Mouse (Mus musculus) neural tube, embryonic 12.5 days (tissue): Measurements from ENCODE around the gene Sox8. TPM values are rescaled to one million over a fixed set of nuclear protein-coding genes. Genes with fewer than 3 reads are reported as not detected.

Source experiments
- ATAC-seq: fragments of 200-750 bp; cut with Nextera tagmentation; 2 replicates; pipeline ENCODE4 v1.8.0; 2017; ENCODE audit warnings: low read depth, mild to moderate bottlenecking, moderate TSS enrichment, moderate library complexity; ENCODE audit not compliant: low FRiP score
- H3K27ac ChIP-seq: fragments of 300-500 bp; sonication (generic); 2 replicates; pipeline ENCODE4 v1.5.1; 2016
- H3K27me3 ChIP-seq: fragments of 300-500 bp; sonication (generic); replicated peaks from 2 replicates; pipeline ENCODE4 v1.6.1; 2016; ENCODE audit warnings: mild to moderate bottlenecking
- H3K36me3 ChIP-seq: fragments of 300-500 bp; sonication (generic); 2 replicates; pipeline ENCODE4 v1.6.1; 2016; ENCODE audit warnings: mild to moderate bottlenecking
- H3K4me1 ChIP-seq: fragments of 300-500 bp; sonication (generic); 2 replicates; pipeline ENCODE4 v1.6.1; 2016
- H3K4me2 ChIP-seq: fragments of 300-500 bp; sonication (generic); replicated peaks from 2 replicates; pipeline ENCODE4 v1.6.1; 2016; ENCODE audit warnings: mild to moderate bottlenecking
- H3K4me3 ChIP-seq: fragments of 300-500 bp; sonication (generic); 2 replicates; pipeline ENCODE4 v1.5.1; 2016
- H3K9ac ChIP-seq: fragments of 300-500 bp; sonication (generic); 2 replicates; pipeline ENCODE4 v1.6.1; 2016; ENCODE audit warnings: mild to moderate bottlenecking
- H3K9me3 ChIP-seq: fragments of 300-500 bp; sonication (generic); 2 replicates; pipeline ENCODE4 v1.6.1; 2016; ENCODE audit warnings: mild to moderate bottlenecking
- WGBS: fragments of 180-500 bp; shearing (Covaris S2); methylation state at CpG from one replicate; pipeline ENCODE4 v1.1.7; 2016; 5-methylcytosine and 5-hydroxymethylcytosine counted together
- polyA plus RNA-seq: library from polyadenylated mRNA; unstranded; fragments of >200 nt; fragmentation: Nextera tagmentation; extraction: Ambion mirVana; gene quantifications from 2 replicates; pipeline ENCODE4 v1.2.1, GENCODE M21; 2016

The Sox8 gene
- polyA plus RNA-seq, 1 experiment from 2014 or later, result 9.5 TPM

GRCm38 (mm10) chr17:25541768-25542167 lies 28.7 kb downstream of the Sox8 start:
- Histone ChIP-seq H3K4me2 (no peak overlapping the region), H3K27me3 (no peaks in the 10 kb centered on the region), H3K27ac (no peak overlapping the region), H3K9ac (no peak overlapping the region), H3K4me3 (no peak overlapping the region), H3K9me3 (no peaks in the 10 kb centered on the region), H3K36me3 (no peaks in the 10 kb centered on the region), H3K4me1 (no peaks in the 10 kb centered on the region)
- 86% methylated on average over 4 of the region's 4 CpGs for WGBS
- ATAC-seq, result no peak

GRCm38 (mm10) chr17:25540731-25541130 lies 29.8 kb downstream of the Sox8 start:
- H3K4me3 ChIP-seq, result no peak overlapping the region
- no peak overlapping the region for H3K27ac ChIP-seq
- no peak for ATAC-seq
- 82% methylated on average over 5 of the region's 5 CpGs for WGBS
- no peaks in the 10 kb centered on the region for H3K27me3 ChIP-seq
- no peaks in the 10 kb centered on the region for H3K4me1 ChIP-seq
- no peak overlapping the region for H3K9ac ChIP-seq
- H3K9me3 ChIP-seq, result no peaks in the 10 kb centered on the region
- no peaks in the 10 kb centered on the region for H3K36me3 ChIP-seq
- no peak overlapping the region for H3K4me2 ChIP-seq

DNA sequence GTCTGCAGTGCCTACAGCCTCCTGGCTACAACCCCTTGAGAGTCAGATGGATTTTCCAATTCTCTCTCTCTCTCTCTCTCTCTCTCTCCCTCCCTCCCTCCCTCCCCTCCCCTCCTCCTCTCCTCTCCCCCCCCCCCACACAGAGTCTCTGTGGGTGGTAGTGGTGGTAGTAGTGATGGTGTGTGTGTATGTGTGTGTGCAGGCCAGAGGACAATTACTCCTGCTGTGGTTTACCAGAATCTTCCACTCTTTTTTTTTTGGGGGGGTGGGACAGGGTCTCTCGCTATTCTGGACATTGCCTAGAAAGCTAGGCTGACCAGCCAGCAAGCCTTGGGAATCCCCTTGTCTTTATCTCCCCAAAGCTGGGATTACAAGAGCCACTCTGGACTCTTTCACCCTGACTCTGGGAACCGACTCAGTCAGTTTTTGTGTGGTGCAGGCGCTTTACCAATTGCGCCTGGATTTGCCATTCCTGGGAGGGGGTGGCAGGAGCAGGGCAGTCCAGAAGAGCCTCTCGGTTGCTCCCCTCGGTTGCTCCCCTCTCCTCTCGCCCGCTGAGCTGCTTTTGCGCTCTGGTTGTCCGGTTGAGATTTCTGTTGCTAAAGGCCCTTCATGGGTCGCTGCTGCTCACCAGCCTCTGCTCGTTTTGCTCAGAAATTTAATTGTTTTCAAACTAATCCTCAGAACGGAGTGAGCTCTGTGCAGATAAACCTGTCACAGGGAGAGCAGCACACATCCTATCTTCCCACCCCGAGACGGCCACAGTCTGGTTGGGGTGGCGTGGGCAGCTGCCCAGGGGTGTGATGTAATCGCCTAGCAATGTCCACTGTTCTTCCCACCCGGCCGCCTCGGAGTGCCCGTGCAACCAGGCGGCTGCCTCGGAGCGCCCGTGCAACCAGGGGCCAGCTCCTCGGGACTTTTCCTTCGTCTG lies 31.3 kb downstream of the Sox8 start:
- H3K9ac ChIP-seq, result no peak overlapping the region
- H3K9me3 ChIP-seq, result no peaks in the 10 kb centered on the region
- ATAC-seq, result no peak
- no peak overlapping the region for H3K27ac ChIP-seq
- no peaks in the 10 kb centered on the region for H3K27me3 ChIP-seq
- H3K4me3 ChIP-seq, result no peak overlapping the region
- H3K36me3 ChIP-seq, result no peaks in the 10 kb centered on the region
- no peaks in the 10 kb centered on the region for H3K4me1 ChIP-seq
- H3K4me2 ChIP-seq, result 0 out of 2 replicates have a peak overlapping the region, but pooled peaks have one; percentile 7
- WGBS, result 49% methylated on average over 27 of the region's 27 CpGs

- Histone ChIP-seq H3K4me1 (no peaks in the 10 kb centered on the region), H3K27ac (no peak overlapping the region), H3K9me3 (no peaks in the 10 kb centered on the region), H3K36me3 (no peaks in the 10 kb centered on the region), H3K4me3 (no peak overlapping the region), H3K4me2 (no peak overlapping the region), H3K27me3 (peaks cover 4% of the 10 kb centered on the region; the same call in 1 of the 2 replicates), H3K9ac (no peak overlapping the region)
- ATAC-seq, result no peak
- 71% methylated on average over 8 of the region's 8 CpGs for WGBS
Observed at GRCm38 (mm10) chr17:25530357-25531022, 40.0 kb downstream of the Sox8 start.

GRCm38 (mm10) chr17:25522080-25522479 lies 48.4 kb downstream of the Sox8 start:
- no peak for ATAC-seq
- H3K4me3 ChIP-seq, result no peak overlapping the region

DNA sequence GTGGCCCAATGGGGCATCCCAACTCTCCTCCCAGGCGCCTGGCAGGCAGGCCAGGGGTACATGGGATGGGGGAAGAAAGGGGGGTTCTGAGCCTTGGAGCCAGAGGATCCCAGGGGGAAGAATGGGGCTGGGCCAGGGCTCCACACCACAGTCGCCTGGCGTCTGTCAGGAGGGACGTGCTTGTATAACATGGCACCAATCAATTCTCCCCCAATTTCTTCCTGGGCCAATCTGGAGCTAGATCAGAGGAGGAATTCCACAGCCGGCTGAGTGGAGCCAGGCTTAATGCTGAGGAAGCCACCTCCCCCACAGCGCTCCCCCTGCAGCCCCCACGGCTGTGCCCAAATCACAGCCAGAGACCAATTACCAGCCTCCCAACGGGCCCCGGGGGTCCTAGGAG lies 50.0 kb downstream of the Sox8 start:
- no peaks in the 10 kb centered on the region for H3K36me3 ChIP-seq
- no peaks in the 10 kb centered on the region for H3K27me3 ChIP-seq
- 53% methylated on average over 9 of the region's 9 CpGs for WGBS
- peaks cover 5% of the 10 kb centered on the region; the same call in 1 of the 2 replicates for H3K4me1 ChIP-seq
- ATAC-seq, result no peak
- H3K9me3 ChIP-seq, result no peaks in the 10 kb centered on the region
- no peak overlapping the region for H3K27ac ChIP-seq
- H3K4me2 ChIP-seq, result no peak overlapping the region
- H3K9ac ChIP-seq, result no peak overlapping the region
- H3K4me3 ChIP-seq, result no peak overlapping the region

More at GRCm38 (mm10) chr17:25522080-25522479, 48.4 kb downstream of the Sox8 start:
- WGBS, result 85% methylated on average over 12 of the region's 12 CpGs
- H3K27ac ChIP-seq, result no peak overlapping the region
- no peak overlapping the region for H3K9ac ChIP-seq
- peaks cover 3% of the 10 kb centered on the region; the same call in 1 of the 2 replicates for H3K27me3 ChIP-seq
- no peaks in the 10 kb centered on the region for H3K36me3 ChIP-seq
- H3K4me2 ChIP-seq, result no peak overlapping the region
- peaks cover 5% of the 10 kb centered on the region; the same call in 1 of the 2 replicates for H3K4me1 ChIP-seq
- no peaks in the 10 kb centered on the region for H3K9me3 ChIP-seq

DNA sequence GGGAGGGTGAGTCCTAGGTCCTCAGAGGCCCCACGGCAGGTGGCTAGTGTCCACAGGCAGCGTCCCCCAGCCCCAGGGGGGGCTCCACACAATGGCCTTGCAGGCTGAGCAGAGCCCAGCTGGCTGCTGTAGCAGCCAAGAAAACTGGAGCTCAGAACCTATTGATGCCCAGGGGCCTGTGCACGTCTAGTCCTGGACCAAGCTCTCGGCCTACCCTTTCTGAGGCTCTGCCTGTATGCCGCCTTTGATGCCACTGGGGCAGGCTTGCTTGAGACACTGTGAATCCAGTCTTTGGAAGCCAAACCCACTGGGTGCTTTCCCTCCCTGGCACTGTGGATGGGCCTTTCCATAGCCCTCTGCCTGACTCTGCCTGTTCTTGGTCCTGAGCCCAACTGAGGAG lies 51.0 kb downstream of the Sox8 start:
- Histone ChIP-seq H3K9ac (no peak overlapping the region), H3K4me3 (no peak overlapping the region), H3K4me1 (peaks cover 5% of the 10 kb centered on the region; the same call in 1 of the 2 replicates), H3K36me3 (no peaks in the 10 kb centered on the region), H3K4me2 (no peak overlapping the region), H3K27me3 (no peaks in the 10 kb centered on the region), H3K27ac (no peak overlapping the region), H3K9me3 (no peaks in the 10 kb centered on the region)
- no peak for ATAC-seq
- WGBS, result 74% methylated on average over 5 of the region's 5 CpGs

DNA sequence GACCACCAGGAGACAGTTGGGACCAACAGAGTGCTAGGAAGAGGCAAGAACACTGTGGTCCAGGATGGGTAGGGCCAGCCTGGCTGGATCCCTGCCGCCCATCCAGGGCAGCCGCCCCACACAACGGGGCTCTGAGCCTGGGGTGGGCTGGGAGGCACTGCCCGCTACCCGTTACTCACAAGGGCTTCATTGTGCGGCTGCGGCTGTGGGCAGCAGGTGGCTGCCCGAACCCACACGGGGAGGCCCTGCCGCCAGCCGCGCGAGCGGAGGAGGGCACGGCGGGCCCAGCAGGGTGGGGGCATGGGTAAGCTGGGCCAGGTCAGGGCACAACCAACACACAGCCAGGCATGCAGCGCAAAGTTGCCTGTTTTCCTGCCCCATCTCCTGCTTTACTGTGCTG lies 52.3 kb downstream of the Sox8 start:
- Histone ChIP-seq H3K4me1 (peaks cover 5% of the 10 kb centered on the region; the same call in 1 of the 2 replicates), H3K36me3 (no peaks in the 10 kb centered on the region), H3K9me3 (no peaks in the 10 kb centered on the region), H3K4me3 (no peak overlapping the region), H3K27ac (no peak overlapping the region), H3K4me2 (no peak overlapping the region), H3K9ac (no peak overlapping the region), H3K27me3 (no peaks in the 10 kb centered on the region)
- WGBS, result 74% methylated on average over 17 of the region's 17 CpGs
- ATAC-seq, result peak; percentile 63; the same call in 1 of the 2 replicates

DNA sequence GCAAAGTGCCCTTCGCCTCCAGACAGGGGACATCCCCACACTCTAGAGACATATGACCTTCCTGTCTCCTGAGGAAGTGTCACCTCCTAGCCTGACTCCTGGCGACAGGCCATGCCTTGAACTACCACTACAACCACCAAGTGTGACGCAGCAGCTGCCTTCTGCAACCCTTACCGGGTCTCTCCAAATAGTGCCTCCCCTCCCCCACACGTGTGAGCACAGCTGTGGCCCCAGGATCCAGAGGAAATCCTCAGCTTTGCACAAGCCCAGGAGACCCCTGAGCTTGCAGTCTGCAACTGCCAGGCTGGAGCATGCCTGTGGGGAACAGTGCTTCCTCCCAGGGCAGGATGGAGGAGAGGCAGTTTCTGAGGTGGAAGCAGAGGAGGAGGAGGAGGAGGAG lies 54.2 kb downstream of the Sox8 start:
- Histone ChIP-seq H3K4me3 (no peak overlapping the region), H3K36me3 (no peaks in the 10 kb centered on the region), H3K9me3 (no peaks in the 10 kb centered on the region), H3K4me1 (peaks cover 5% of the 10 kb centered on the region; the same call in 1 of the 2 replicates), H3K27me3 (no peaks in the 10 kb centered on the region), H3K27ac (no peak overlapping the region), H3K4me2 (no peak overlapping the region), H3K9ac (no peak overlapping the region)
- no peak for ATAC-seq
- 44% methylated on average over 5 of the region's 5 CpGs for WGBS

Other genes starting within 250 kb of the Sox8 start
- gene Tpsab1, start 225.1 kb downstream of the Sox8 start, polyA plus RNA-seq, result not detected in 2 replicates
- gene Tpsb2, start 204.4 kb downstream of the Sox8 start, polyA plus RNA-seq, result not detected in 2 replicates
- 0.31 and 0.43 TPM in 2 replicates for gene Tpsg1, start 201.4 kb downstream of the Sox8 start, polyA plus RNA-seq
- gene Cacna1h, start 136.9 kb downstream of the Sox8 start, polyA plus RNA-seq, result 13.0 and 15.2 TPM in 2 replicates
- 0.38 and 0.51 TPM in 2 replicates for gene Tekt4, start 116.1 kb downstream of the Sox8 start, polyA plus RNA-seq
- 0.18 TPM in 1 of 2 replicates, not detected in the other for gene Sstr5, start 73.4 kb downstream of the Sox8 start, polyA plus RNA-seq
- 25.2 and 25.8 TPM in 2 replicates for gene Lmf1, start 8.4 kb upstream of the Sox8 start, polyA plus RNA-seq
- 1.6 and 2.1 TPM in 2 replicates for gene Gng13, start 146.5 kb upstream of the Sox8 start, polyA plus RNA-seq
- gene Chtf18, start 156.7 kb upstream of the Sox8 start, polyA plus RNA-seq, result 24.9 and 25.6 TPM in 2 replicates
- 20.5 and 22.1 TPM in 2 replicates for gene Rpusd1, start 157.0 kb upstream of the Sox8 start, polyA plus RNA-seq
- gene Mslnl, start 165.4 kb upstream of the Sox8 start, polyA plus RNA-seq, result not detected in 2 replicates
- gene Msln, start 183.7 kb upstream of the Sox8 start, polyA plus RNA-seq, result 0.27 and 0.38 TPM in 2 replicates
- 25.5 and 29.2 TPM in 2 replicates for gene Narfl, start 203.1 kb upstream of the Sox8 start, polyA plus RNA-seq
- 102 and 103 TPM in 2 replicates for gene Haghl, start 215.0 kb upstream of the Sox8 start, polyA plus RNA-seq
- 0.33 and 0.57 TPM in 2 replicates for gene Ccdc78, start 215.9 kb upstream of the Sox8 start, polyA plus RNA-seq
- gene Fam173a, start 222.2 kb upstream of the Sox8 start, polyA plus RNA-seq, result 75.3 and 84.6 TPM in 2 replicates
- gene AC134908.4, start 225.0 kb upstream of the Sox8 start, polyA plus RNA-seq, result 1.0 and 1.9 TPM in 2 replicates
- gene Metrn, start 226.4 kb upstream of the Sox8 start, polyA plus RNA-seq, result 80.7 and 92.0 TPM in 2 replicates
- gene Fbxl16, start 238.4 kb upstream of the Sox8 start, polyA plus RNA-seq, result 25.8 and 27.0 TPM in 2 replicates